Mouse (Mus musculus): Measurements from ENCODE around the gene Hspb8. TPM values are rescaled to one million over a fixed set of nuclear protein-coding genes. Genes with fewer than 3 reads are reported as not detected.

The Hspb8 gene
- polyA plus RNA-seq, 1 experiment from 2014 or later: 4.5 TPM

DNA sequence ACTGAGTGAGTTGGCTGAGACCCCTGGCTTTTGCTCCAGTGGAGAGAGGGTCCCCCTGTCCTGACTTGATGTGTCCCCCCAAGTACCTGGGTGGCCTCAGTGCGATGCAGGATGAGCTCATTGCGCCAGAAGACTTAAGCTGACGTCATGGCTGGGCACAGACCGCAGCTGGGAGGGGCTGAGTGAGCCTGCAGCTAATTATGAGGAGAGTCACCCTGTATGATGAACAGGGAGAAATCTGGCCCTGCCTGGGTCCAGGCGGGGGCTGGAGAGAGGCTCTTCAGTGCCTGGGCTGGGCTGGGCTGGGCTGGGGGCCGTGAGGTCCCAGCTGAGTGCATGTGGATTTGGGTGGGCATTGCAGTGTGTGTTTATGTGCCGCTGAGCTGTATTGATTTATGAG lies 2.6 kb upstream of the Hspb8 start:
- H3K9ac ChIP-seq: no peak overlapping the region
- peaks cover 36% of the 10 kb centered on the region for H3K4me1 ChIP-seq
- no peak overlapping the region for H3K4me2 ChIP-seq
- 54% methylated on average over 7 of the region's 7 CpGs for WGBS
- ATAC-seq: peak; percentile 41; the same call in 1 of the 2 replicates
- no peak overlapping the region for H3K27ac ChIP-seq
- peaks cover 6% of the 10 kb centered on the region; the same call in 1 of the 2 replicates for H3K27me3 ChIP-seq
- H3K9me3 ChIP-seq (replicated peaks): no peaks in the 10 kb centered on the region
- no peaks in the 10 kb centered on the region for H3K36me3 ChIP-seq (ENCODE audit: poor library complexity, severe bottlenecking)
- no peak overlapping the region for H3K4me3 ChIP-seq

DNA sequence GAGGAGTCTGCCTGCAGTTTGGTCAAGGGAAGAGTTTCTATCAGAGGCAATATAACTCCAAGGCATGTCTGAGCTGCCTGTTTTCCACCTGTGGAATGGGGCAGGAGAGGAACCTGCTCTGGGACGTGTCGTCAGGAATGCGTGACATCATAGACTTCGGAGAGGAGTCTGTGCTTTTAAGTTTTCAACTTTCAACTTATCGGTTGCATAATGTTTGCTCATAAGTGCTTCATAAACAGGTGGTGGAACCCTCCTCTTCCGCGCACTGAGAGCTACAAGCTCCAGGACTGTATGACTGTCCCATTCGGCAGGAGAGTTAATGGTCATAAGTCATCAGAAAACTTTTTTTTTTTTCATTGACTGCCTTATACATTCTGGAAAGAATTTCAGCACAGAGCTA lies 1.1 kb upstream of the Hspb8 start:
- no peaks in the 10 kb centered on the region for H3K9me3 ChIP-seq (replicated peaks)
- peaks cover 43% of the 10 kb centered on the region for H3K4me1 ChIP-seq
- no peak overlapping the region; the same call in 1 of the 2 replicates for H3K27ac ChIP-seq
- 84% methylated on average over 8 of the region's 8 CpGs for WGBS
- H3K9ac ChIP-seq: no peak overlapping the region
- H3K27me3 ChIP-seq: peaks cover 6% of the 10 kb centered on the region; the same call in 1 of the 2 replicates
- H3K36me3 ChIP-seq (ENCODE audit: poor library complexity, severe bottlenecking): no peaks in the 10 kb centered on the region
- ATAC-seq: no peak
- H3K4me3 ChIP-seq: no peak overlapping the region
- H3K4me2 ChIP-seq: no peak overlapping the region

DNA sequence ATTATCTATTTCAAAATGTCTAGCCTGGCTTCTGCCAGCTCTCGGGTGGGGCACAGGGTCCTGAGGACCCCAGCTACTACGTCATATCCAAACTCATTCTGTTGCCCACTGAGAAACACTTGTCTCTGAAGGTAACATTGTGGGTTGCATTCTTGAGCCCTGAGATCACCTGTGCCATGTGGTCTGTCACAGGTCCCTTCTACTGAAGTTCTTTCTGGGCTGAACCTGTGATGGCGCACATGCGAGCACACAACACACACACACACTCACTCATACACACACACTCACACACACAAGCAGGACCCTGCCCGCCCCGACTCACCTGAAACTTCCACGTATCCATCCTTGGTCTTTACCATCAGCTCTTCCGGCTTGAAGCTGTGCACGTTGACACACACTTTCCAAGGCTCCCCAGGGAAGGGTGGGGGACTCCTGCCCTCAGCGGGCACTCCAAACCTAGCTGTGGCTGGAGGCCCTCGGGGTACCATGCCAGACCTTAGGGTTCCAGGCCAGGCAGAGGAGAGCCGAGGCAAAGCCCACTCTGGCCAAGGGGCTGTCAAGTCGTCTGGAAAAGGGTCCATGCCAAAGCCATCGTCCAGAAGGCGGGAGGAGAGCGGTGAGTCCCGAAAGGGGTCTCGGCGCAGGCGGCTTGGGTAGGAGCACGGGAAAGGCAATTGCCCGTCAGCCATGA lies 728 bp downstream of the Hspb8 start:
- H3K36me3 ChIP-seq (ENCODE audit: poor library complexity, severe bottlenecking): no peaks in the 10 kb centered on the region
- H3K9ac ChIP-seq: peak overlapping the region; percentile 45; the same call in 1 of the 2 replicates
- no peak for ATAC-seq
- H3K4me1 ChIP-seq: peaks cover 50% of the 10 kb centered on the region
- H3K4me3 ChIP-seq: peak overlapping the region; percentile 27; the same call in 1 of the 2 replicates
- H3K27ac ChIP-seq: peak overlapping the region; percentile 44; the same call in 1 of the 2 replicates
- WGBS: 58% methylated on average over 22 of the region's 22 CpGs
- no peaks in the 10 kb centered on the region for H3K9me3 ChIP-seq (replicated peaks)
- H3K27me3 ChIP-seq: peaks cover 6% of the 10 kb centered on the region; the same call in 1 of the 2 replicates
- H3K4me2 ChIP-seq: peak overlapping the region; percentile 56

DNA sequence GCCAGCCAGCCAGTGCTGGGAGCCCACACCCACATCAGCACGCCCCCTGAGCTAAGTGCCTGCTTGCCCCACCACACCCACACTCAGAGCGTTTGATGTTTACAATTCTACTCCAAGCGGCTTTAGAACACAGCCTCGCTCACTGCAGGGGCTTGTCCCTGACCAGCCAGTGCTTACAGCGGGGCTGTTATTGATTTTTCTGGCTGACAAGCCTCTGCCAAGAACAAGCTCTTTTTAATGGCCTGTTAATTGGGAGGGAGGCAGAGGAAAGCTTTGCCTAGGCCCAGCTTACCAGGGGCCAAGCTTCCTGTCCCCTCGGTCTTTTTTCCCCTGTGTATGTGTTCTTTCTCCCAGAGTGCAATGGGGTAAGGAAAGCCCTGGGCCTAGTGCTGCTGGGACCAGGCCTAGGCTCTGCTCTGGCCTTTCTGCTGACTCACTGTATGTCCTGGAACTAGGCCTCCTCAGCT lies 1.9 kb downstream of the Hspb8 start:
- Histone ChIP-seq H3K36me3 (ENCODE audit: poor library complexity, severe bottlenecking) (no peaks in the 10 kb centered on the region), H3K27me3 (peaks cover 6% of the 10 kb centered on the region; the same call in 1 of the 2 replicates), H3K4me1 (peaks cover 58% of the 10 kb centered on the region), H3K27ac (peak overlapping the region; percentile 49), H3K4me2 (no peak overlapping the region), H3K9me3 (replicated peaks) (no peaks in the 10 kb centered on the region), H3K9ac (no peak overlapping the region), H3K4me3 (no peak overlapping the region)
- under 1% methylated on average over 6 of the region's 6 CpGs for WGBS
- ATAC-seq: peak; percentile 65

DNA sequence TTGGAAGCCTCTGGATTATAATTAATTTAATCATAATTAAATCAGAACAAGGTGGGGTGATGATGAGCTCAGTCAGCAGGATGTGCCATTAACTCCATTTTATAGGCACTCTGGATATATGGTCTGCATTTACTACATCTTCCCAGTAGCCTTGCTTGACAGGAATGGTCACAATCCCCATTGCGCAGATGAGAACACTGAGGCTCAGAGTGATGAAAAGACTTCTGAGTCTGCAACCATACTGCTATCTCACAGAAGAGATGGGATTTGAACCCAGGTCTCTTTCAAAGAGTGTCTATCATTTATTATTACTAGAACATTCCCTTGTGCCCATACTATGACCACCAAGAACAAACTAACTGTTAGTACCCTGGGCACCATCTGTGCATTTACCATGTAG lies 2.5 kb downstream of the Hspb8 start:
- peaks cover 6% of the 10 kb centered on the region; the same call in 1 of the 2 replicates for H3K27me3 ChIP-seq
- H3K9me3 ChIP-seq (replicated peaks): no peaks in the 10 kb centered on the region
- no peak overlapping the region for H3K4me2 ChIP-seq
- H3K4me1 ChIP-seq: peaks cover 57% of the 10 kb centered on the region
- H3K27ac ChIP-seq: peak overlapping the region; percentile 49
- H3K36me3 ChIP-seq (ENCODE audit: poor library complexity, severe bottlenecking): no peaks in the 10 kb centered on the region
- ATAC-seq: no peak
- WGBS: 100% methylated on average over 1 of the region's 1 CpGs
- no peak overlapping the region for H3K4me3 ChIP-seq
- H3K9ac ChIP-seq: no peak overlapping the region

DNA sequence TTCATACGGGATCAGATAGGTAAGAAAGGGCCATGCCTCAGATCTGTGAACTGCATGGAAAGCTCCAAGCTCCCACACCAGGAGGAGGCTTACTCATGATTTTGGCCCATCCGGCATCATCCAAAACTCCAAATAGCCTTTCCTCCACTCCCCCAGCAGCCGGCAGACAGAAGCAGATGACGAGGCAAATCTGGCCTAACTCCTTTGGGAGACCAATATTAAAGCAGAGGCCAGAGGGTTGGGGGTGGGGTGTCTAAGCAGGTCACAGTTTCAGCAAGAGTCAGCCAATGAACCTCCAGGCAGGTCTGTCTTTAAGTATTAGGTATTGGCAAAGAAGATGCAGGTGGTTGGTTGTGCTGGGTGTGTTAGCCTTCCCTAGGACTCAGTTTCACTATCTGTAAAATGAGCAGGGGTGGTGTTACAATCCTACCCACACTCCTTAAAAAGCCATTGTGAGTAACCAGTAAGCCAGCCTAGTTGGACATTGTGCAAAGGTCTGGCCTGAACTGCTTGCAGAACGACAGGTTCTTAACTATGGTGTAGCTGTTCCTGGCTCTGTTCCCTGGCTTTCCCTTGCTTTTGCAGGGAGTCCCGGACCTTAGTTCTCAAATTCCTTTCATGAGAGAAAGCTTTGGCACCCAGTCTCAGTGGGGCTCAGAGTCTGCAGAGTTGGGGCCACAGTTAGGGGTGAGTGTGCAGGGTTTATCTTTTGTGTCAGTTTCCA lies 3.2 kb downstream of the Hspb8 start:
- peaks cover 6% of the 10 kb centered on the region; the same call in 1 of the 2 replicates for H3K27me3 ChIP-seq
- H3K9ac ChIP-seq: no peak overlapping the region
- H3K9me3 ChIP-seq (replicated peaks): no peaks in the 10 kb centered on the region
- H3K4me3 ChIP-seq: no peak overlapping the region
- no peaks in the 10 kb centered on the region for H3K36me3 ChIP-seq (ENCODE audit: poor library complexity, severe bottlenecking)
- 45% methylated on average over 6 of the region's 6 CpGs for WGBS
- no peak for ATAC-seq
- no peak overlapping the region for H3K4me2 ChIP-seq
- H3K4me1 ChIP-seq: peaks cover 54% of the 10 kb centered on the region
- peak overlapping the region; percentile 14; the same call in 1 of the 2 replicates for H3K27ac ChIP-seq

DNA sequence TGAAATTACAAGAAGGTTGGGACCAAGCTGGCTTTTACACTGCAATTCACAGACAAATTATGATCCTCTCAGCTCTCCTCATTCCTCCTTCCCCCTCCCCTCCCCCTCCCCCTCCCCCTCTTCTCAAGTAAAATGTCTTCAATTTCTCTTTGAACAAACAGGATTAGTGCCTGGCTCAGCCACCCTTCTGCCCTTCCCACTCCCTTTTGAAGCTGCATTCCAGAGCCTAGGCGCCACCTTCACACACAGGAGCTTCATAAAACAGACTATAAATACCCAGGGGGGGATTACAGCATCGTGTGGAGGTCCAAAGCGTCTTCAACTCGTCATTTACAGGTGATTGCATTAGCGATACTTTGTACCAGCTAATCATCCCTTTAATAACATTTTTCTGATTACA lies 6.5 kb downstream of the Hspb8 start:
- no peak for ATAC-seq
- Histone ChIP-seq H3K9ac (no peak overlapping the region), H3K27ac (no peak overlapping the region), H3K4me2 (no peak overlapping the region), H3K9me3 (replicated peaks) (no peaks in the 10 kb centered on the region), H3K4me3 (no peak overlapping the region), H3K27me3 (no peaks in the 10 kb centered on the region), H3K36me3 (ENCODE audit: poor library complexity, severe bottlenecking) (no peaks in the 10 kb centered on the region), H3K4me1 (peaks cover 34% of the 10 kb centered on the region)
- 8% methylated on average over 5 of the region's 5 CpGs for WGBS

DNA sequence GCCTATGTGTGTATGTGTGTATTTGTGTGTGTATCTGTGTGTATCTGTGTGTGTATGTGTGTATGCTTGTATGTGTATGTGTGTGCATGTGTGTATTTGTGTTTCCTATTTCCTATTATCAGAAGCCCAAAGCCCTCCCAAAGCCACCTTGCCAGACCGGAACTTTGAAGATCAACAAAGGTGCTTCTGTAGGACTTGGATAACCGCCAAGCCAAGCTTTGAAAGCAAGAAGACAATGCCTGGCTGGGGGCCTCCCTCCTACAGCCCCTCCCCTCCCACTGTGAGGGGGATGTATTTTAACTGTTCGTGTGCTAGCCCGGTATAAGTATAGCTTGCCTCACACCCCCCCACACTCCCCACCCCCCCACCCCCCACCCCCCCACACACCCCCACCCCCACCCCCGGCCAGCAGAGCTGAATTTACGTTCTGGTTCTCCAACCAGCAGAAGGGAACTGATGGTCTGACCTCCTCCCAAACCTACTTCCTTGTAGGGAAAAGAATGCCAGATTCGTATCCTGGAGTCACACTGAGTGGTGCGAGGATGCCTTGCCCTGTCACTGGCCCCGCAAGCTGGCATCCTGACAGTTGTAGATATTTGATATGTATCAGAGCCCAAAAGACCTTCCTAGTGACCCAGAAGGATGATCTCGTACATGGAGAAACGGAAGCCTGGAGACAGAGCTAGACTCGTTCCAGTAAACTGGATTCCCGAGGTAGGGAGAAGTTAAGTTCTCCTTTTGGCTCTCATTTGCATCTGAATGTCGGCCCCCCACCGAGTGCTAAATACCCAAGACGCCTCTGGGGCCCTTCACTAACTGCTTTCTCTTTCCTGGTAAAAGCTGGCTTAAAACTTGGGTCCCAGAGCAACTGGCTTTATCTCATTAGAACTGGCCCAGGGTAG lies 12.7 kb downstream of the Hspb8 start:
- under 1% methylated on average over 16 of the region's 16 CpGs for WGBS
- peaks cover 35% of the 10 kb centered on the region for H3K4me1 ChIP-seq
- no peaks in the 10 kb centered on the region for H3K9me3 ChIP-seq (replicated peaks)
- no peaks in the 10 kb centered on the region for H3K36me3 ChIP-seq (ENCODE audit: poor library complexity, severe bottlenecking)
- no peak for ATAC-seq
- no peaks in the 10 kb centered on the region for H3K27me3 ChIP-seq
- H3K4me3 ChIP-seq: no peak overlapping the region
- no peak overlapping the region for H3K27ac ChIP-seq
- peak overlapping the region; percentile 28 for H3K4me2 ChIP-seq
- no peak overlapping the region; the same call in 1 of the 2 replicates for H3K9ac ChIP-seq

DNA sequence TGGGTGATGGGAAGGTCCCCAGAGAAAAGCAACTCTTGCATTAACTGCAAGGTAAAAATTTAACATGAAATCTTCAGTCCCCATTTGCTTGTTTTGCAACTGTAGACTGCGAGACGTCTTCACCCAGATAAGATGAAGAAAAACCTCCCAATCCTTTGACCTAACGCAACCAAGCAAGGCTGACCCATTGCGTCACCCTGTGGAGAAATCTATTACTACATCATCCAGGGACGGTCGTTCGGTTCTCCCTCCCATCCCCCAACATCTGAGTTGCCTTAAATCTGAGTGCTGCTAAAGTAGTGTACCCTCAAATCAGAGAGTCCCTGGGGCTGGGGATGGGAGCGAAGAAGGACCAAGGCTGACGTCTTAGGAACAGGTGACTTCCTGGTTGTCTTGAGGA lies 13.7 kb downstream of the Hspb8 start:
- 64% methylated on average over 9 of the region's 9 CpGs for WGBS
- ATAC-seq: no peak
- no peak overlapping the region for H3K27ac ChIP-seq

DNA sequence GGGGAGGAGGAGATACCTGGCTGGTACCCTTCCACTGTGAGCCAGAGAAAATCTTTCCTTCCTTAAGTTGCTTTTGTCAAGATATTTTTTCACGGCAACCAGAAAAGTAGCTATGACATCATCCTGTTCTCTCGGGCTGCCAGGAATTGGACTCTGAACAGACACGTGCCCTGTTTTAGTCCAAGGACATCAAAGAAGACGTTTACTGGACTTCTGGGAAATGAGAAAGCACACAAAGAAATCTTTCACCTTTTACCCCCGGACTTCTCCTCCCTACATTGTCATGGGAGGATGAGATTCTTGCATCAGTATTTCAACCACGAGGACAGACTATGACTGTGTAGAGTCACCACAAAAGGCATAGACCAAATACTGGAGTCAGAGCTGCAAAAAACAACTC lies 14.7 kb downstream of the Hspb8 start:
- H3K27me3 ChIP-seq: no peaks in the 10 kb centered on the region
- H3K4me1 ChIP-seq: peaks cover 35% of the 10 kb centered on the region
- ATAC-seq: no peak
- no peak overlapping the region for H3K4me3 ChIP-seq
- H3K4me2 ChIP-seq: no peak overlapping the region
- H3K9ac ChIP-seq: no peak overlapping the region
- H3K36me3 ChIP-seq (ENCODE audit: poor library complexity, severe bottlenecking): no peaks in the 10 kb centered on the region
- no peak overlapping the region for H3K27ac ChIP-seq
- H3K9me3 ChIP-seq (replicated peaks): no peaks in the 10 kb centered on the region
- WGBS: 22% methylated on average over 6 of the region's 6 CpGs

More for the DNA sequence above, 13.7 kb downstream of the Hspb8 start:
- H3K9me3 ChIP-seq (replicated peaks): no peaks in the 10 kb centered on the region
- H3K27me3 ChIP-seq: no peaks in the 10 kb centered on the region
- H3K4me1 ChIP-seq: peaks cover 35% of the 10 kb centered on the region
- no peaks in the 10 kb centered on the region for H3K36me3 ChIP-seq (ENCODE audit: poor library complexity, severe bottlenecking)
- no peak overlapping the region for H3K4me3 ChIP-seq
- no peak overlapping the region for H3K9ac ChIP-seq
- no peak overlapping the region for H3K4me2 ChIP-seq

DNA sequence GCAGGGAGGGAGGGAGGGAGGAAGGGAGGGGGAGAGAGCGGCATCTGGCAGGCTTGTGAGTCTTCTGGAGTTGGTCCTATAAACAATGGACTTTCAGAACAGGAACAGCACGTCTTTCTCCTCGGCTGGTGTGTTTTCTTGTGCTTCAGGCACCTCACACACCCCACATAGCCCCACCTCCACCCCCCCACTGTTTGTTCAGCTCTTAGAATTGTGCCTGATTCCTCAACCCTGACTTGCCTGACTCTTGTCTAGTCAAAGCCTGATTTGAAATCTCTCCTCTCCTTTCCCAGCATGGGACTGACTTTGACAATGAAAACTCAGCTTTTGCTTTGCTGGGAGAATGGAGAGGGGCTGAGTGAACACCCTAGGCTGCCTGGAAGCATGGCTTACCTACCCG lies 15.3 kb downstream of the Hspb8 start:
- Histone ChIP-seq H3K4me3 (no peak overlapping the region), H3K4me2 (no peak overlapping the region), H3K36me3 (ENCODE audit: poor library complexity, severe bottlenecking) (no peaks in the 10 kb centered on the region), H3K4me1 (peaks cover 35% of the 10 kb centered on the region), H3K9ac (no peak overlapping the region), H3K27me3 (no peaks in the 10 kb centered on the region), H3K27ac (no peak overlapping the region), H3K9me3 (replicated peaks) (no peaks in the 10 kb centered on the region)
- no peak for ATAC-seq
- WGBS: 15% methylated on average over 4 of the region's 4 CpGs

Measured in forebrain, embryonic 13.5 days (tissue).